Mouse (Mus musculus) midbrain, embryonic 11.5 days (tissue): ENCODE data around the gene Impdh1. TPM values are rescaled to one million over a fixed set of nuclear protein-coding genes. Genes with fewer than 3 reads are reported as not detected.
"Not testable (repeated sequence)": the region's sequence is repeated elsewhere in the genome, so short reads cannot be mapped to it uniquely, and the experiment has no call there.

ENCODE experiments used
- ATAC-seq: fragments of 200-750 bp; cut with Nextera tagmentation; 2 replicates; pipeline ENCODE4 v1.8.0; 2017; ENCODE audit warnings: moderate TSS enrichment, moderate library complexity; ENCODE audit not compliant: low FRiP score
- DNase-seq: peaks from one replicate; pipeline ENCODE4 v3.0.0; 2015; ENCODE audit warnings: low spot score; ENCODE audit errors: missing footprints
- H3K27ac ChIP-seq: fragments of 300-500 bp; sonication (generic); 2 replicates; pipeline ENCODE4 v1.5.1; 2014; ENCODE audit warnings: low read depth, low read length
- H3K27me3 ChIP-seq: fragments of 300-500 bp; sonication (generic); 2 replicates; pipeline ENCODE4 v1.6.1; 2014; ENCODE audit warnings: mild to moderate bottlenecking, low read length, moderate library complexity, mixed read lengths; ENCODE audit not compliant: control insufficient read depth, insufficient read depth
- H3K36me3 ChIP-seq: fragments of 300-500 bp; sonication (generic); 2 replicates; pipeline ENCODE4 v1.6.1; 2014; ENCODE audit warnings: mild to moderate bottlenecking, low read length, moderate library complexity, mixed read lengths; ENCODE audit not compliant: control insufficient read depth, insufficient read depth
- H3K4me1 ChIP-seq: fragments of 300-500 bp; sonication (generic); 2 replicates; pipeline ENCODE4 v1.6.1; 2014; ENCODE audit warnings: low read length; ENCODE audit not compliant: control insufficient read depth, insufficient read depth
- H3K4me2 ChIP-seq: fragments of 300-500 bp; sonication (generic); 2 replicates; pipeline ENCODE4 v1.6.1; 2014; ENCODE audit warnings: mild to moderate bottlenecking, moderate library complexity
- H3K4me3 ChIP-seq: fragments of 300-500 bp; sonication (generic); 2 replicates; pipeline ENCODE4 v1.5.1; 2014; ENCODE audit warnings: low read depth, low read length
- H3K9ac ChIP-seq: fragments of 300-500 bp; sonication (generic); 2 replicates; pipeline ENCODE4 v1.6.1; 2014; ENCODE audit warnings: low read length
- H3K9me3 ChIP-seq: fragments of 300-500 bp; sonication (generic); 2 replicates; pipeline ENCODE4 v1.6.1; 2016; ENCODE audit warnings: low read length; ENCODE audit not compliant: control insufficient read depth
- WGBS: fragments of 180-500 bp; shearing (Covaris S2); extraction: QIAGEN DNeasy Blood & Tissue Kit; methylation state at CpG from one replicate; pipeline ENCODE4 v1.1.7; 2014; 5-methylcytosine and 5-hydroxymethylcytosine counted together
- microRNA-seq: library from miRNA; unstranded; fragments of <30 nt; microRNA quantifications from one replicate; pipeline ENCODE4, GENCODE M21; 2017
- polyA plus RNA-seq: library from polyadenylated mRNA; unstranded; fragments of >200 nt; fragmentation: Nextera tagmentation; extraction: Ambion mirVana; gene quantifications from 2 replicates; pipeline ENCODE4 v1.2.1, GENCODE M21; 2014

Gene Impdh1
- polyA plus RNA-seq, 1 experiment from 2014 or later: 36.9 TPM

DNA sequence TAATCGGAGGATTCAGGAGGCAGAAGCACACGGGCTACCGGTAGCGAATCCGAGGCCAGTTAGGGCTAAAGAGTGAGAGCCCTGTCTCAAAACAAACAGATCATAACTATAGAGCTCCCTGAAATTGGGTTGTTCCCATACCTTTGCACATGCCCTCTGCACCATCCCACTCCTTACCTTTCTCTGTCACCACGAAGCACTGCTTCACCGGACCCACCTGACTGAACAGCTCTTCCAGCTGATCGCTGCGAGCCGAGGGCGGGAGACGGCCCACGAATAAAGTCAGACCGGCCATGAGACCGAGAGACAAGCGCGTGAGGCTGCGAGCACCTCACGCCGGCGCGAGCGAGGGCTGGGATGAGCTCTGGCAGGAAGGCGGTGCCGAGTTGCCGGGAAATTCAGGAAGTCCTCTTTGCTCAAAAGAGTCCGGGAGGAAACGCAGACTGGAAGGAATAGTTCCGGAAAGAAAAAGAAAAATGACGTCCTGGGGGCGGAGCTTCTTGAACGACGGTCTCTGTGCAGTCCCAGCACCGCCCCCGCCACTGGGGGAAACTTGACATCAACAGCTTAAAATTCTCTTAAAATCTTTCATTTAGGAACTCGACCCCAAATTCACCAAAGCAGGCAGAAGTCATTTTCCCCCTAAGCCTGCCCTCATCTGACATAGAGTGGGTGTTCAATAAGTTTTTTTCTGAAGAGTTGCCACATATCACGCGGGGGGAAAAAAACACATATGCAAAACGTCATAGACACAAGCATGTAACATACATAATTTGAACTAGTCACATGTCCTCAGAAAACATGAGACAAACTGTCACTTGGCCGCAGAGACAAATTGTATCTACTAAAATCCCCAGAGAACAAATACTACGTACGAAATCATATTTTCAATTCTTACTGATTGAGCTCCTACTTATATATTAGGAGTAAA, 51.6 kb downstream of the Impdh1 start, which contains the start of gene Rbm28:
Gene Rbm28 (minus strand): TSS at position 693 of the 931 bp plus-strand sequence.
- Histone ChIP-seq H3K36me3 (no peaks in the 10 kb centered on the region), H3K4me1 (peaks cover 6% of the 10 kb centered on the region), H3K27me3 (peaks cover 21% of the 10 kb centered on the region), H3K9me3 (no peaks in the 10 kb centered on the region), H3K4me3 (peak within 1 kb of the TSS; percentile 72), H3K9ac (peak within 1 kb of the TSS; percentile 66), H3K4me2 (peak within 1 kb of the TSS; percentile 69), H3K27ac (no peak within 1 kb of the TSS)
- DNase-seq (peak; percentile 99), ATAC-seq (peak; percentile 86)
- 8% methylated on average over 42 of the region's 42 CpGs for WGBS

- 100% methylated on average over 5 of the region's 5 CpGs for WGBS
- not testable (repeated sequence) for H3K9ac ChIP-seq, ATAC-seq
Measured at GRCm38 (mm10) chr6:29161291-29161690, 54.9 kb downstream of the Impdh1 start.

GRCm38 (mm10) chr6:29160786-29161185, 55.4 kb downstream of the Impdh1 start:
- Histone ChIP-seq H3K4me1 (peaks cover 6% of the 10 kb centered on the region), H3K4me3 (no peak overlapping the region), H3K9ac (no peak overlapping the region), H3K27me3 (no peaks in the 10 kb centered on the region), H3K27ac (no peak overlapping the region), H3K4me2 (no peak overlapping the region), H3K36me3 (peaks cover 9% of the 10 kb centered on the region; the same call in 1 of the 2 replicates), H3K9me3 (no peaks in the 10 kb centered on the region)
- DNase-seq (peak; percentile 62), ATAC-seq (no peak)
- WGBS: 89% methylated on average over 2 of the region's 2 CpGs

More at GRCm38 (mm10) chr6:29161291-29161690, 54.9 kb downstream of the Impdh1 start:
- not testable (repeated sequence) for H3K4me3 ChIP-seq, DNase-seq, H3K4me1 ChIP-seq, H3K9me3 ChIP-seq, H3K4me2 ChIP-seq, H3K36me3 ChIP-seq, H3K27ac ChIP-seq, H3K27me3 ChIP-seq

DNA sequence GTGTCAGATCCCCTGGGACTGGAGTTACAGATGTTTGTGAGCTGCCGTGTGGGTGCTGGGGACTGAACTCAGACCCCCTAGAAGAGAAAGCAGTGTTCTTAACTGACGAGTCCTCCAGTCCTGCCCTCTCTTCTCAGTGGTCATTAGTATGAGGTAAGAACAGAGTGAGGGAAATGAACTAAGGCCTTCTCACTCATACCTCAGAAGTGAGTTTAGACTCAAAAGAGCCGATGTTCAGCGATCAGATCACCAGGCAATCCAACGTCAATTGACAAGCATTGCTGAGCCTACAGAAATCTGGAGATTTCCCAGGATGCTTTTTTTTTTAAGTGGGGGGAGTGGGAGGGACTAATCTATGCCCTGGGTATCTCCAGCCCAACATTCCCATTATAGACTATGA, 59.8 kb downstream of the Impdh1 start:
- Histone ChIP-seq H3K4me1 (no peaks in the 10 kb centered on the region), H3K36me3 (peaks cover 14% of the 10 kb centered on the region; the same call in 1 of the 2 replicates), H3K9me3 (no peaks in the 10 kb centered on the region), H3K4me3 (no peak overlapping the region), H3K9ac (no peak overlapping the region), H3K4me2 (no peak overlapping the region), H3K27me3 (no peaks in the 10 kb centered on the region), H3K27ac (no peak overlapping the region)
- ATAC-seq: no peak
- WGBS: 91% methylated on average over 5 of the region's 5 CpGs
- peak; percentile 75 for DNase-seq

Small RNAs within 50 kb of the gene (microRNA-seq; reads per million reads assigned to microRNA genes)
- not detected for gene Gm24303

Other genes with a start within 250 kb of the Impdh1 start
- gene Lep, start 156.1 kb downstream of the Impdh1 start, polyA plus RNA-seq: not detected in 2 replicates
- 60.5 and 64.4 TPM in 2 replicates for gene Rbm28, start 51.4 kb downstream of the Impdh1 start, polyA plus RNA-seq
- gene Prrt4, start 36.8 kb downstream of the Impdh1 start, polyA plus RNA-seq: 0.53 and 0.58 TPM in 2 replicates
- 30.1 and 30.5 TPM in 2 replicates for gene Hilpda, start 56.1 kb upstream of the Impdh1 start, polyA plus RNA-seq
- 0.41 and 0.79 TPM in 2 replicates for gene Fam71f2, start 63.2 kb upstream of the Impdh1 start, polyA plus RNA-seq
- not detected in 2 replicates for gene Fam71f1, start 102.8 kb upstream of the Impdh1 start, polyA plus RNA-seq
- gene Calu, start 131.7 kb upstream of the Impdh1 start, polyA plus RNA-seq: 265 and 278 TPM in 2 replicates
- 0.19 and 0.25 TPM in 2 replicates for gene Opn1sw, start 172.1 kb upstream of the Impdh1 start, polyA plus RNA-seq
- gene Ccdc136, start 179.9 kb upstream of the Impdh1 start, polyA plus RNA-seq: 20.5 and 22.4 TPM in 2 replicates
- gene Flnc, start 216.9 kb upstream of the Impdh1 start, polyA plus RNA-seq: 1.8 and 2.5 TPM in 2 replicates